Mouse (Mus musculus): ENCODE measurements at regions not wholly inside any gene's neighbourhood (a gene's known extent, or its start where the extent isn't known, plus 50 kb on each side); places are given as distances from the start of the nearest gene placed in this dataset.

DNA sequence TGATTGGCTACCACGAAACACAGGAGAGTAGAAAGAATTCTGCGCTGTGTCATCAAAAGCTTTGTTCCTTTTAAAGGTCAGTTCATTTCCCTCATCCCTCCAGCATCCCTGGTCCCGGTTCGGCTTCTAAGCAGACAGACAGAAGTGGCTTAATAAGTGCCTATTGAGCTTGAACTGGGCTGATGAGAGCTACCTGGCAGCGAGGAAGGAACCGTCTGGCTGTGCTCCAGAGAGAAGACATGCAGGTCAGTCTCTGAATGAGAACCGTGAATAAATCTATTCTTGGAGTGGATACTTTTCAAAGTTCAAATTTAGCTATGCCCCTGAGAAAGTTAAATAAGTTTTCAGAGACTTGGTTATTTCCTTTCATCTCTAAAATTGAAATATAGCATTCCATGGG, 135.0 kb upstream of the Fam78b start:
- Histone ChIP-seq H3K4me3 (ENCODE audit: control insufficient read depth in 1 of 2, insufficient read depth in 1 of 2, low read depth in 1 of 2, low read length in 2 of 2) (no peak overlapping the region), H3K9me3 (ENCODE audit: control insufficient read depth, low read length) (no peaks in the 10 kb centered on the region), H3K36me3 (ENCODE audit: control insufficient read depth, insufficient read depth, low read length) (no peaks in the 10 kb centered on the region), H3K27ac (replicated peaks in 1 of 2; ENCODE audit: control insufficient read depth in 1 of 2, insufficient read depth in 1 of 2, low read depth in 2 of 2, low read length in 2 of 2) (no peak overlapping the region), H3K4me1 (ENCODE audit: control insufficient read depth in 2 of 2, insufficient read depth in 2 of 2, low read length in 2 of 2) (no peaks in the 10 kb centered on the region), H3K4me2 (ENCODE audit: low read length) (no peak overlapping the region), H3K9ac (ENCODE audit: low read length) (no peak overlapping the region), H3K27me3 (ENCODE audit: control insufficient read depth, insufficient read depth, low read length) (no peaks in the 10 kb centered on the region)
- no peak for ATAC-seq (ENCODE audit: insufficient number of reproducible peaks, insufficient read depth, low FRiP score, low read depth)
- WGBS, result 64% methylated on average over 7 of the region's 7 CpGs

DNA sequence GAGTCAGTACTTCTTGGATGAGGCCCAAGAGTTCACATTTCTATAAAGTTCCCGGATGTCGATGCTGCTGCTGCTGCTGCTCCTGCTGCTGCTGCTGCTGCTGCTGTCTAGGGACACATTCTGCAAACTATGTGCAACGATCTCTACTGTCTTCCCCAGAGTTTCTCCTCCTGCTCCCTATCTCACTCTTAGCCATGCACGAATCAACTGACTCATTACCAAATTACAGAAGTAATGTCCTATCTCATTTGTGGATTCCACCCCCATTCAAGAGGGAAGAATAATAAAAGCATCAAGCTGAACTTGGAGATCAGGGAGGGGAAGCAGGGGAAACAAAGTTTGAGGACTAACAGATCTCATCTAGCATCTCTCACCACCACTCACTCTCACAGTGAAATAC, 130.0 kb upstream of the Fam78b start:
- H3K4me1 ChIP-seq (ENCODE audit: control insufficient read depth in 2 of 2, insufficient read depth in 2 of 2, low read length in 2 of 2), result no peaks in the 10 kb centered on the region
- H3K4me2 ChIP-seq (ENCODE audit: low read length), result no peak overlapping the region
- ATAC-seq (ENCODE audit: insufficient number of reproducible peaks, insufficient read depth, low FRiP score, low read depth), result no peak
- H3K27me3 ChIP-seq (ENCODE audit: control insufficient read depth, insufficient read depth, low read length), result no peaks in the 10 kb centered on the region
- no peak overlapping the region for H3K4me3 ChIP-seq (ENCODE audit: control insufficient read depth in 1 of 2, insufficient read depth in 1 of 2, low read depth in 1 of 2, low read length in 2 of 2)
- no peaks in the 10 kb centered on the region for H3K36me3 ChIP-seq (ENCODE audit: control insufficient read depth, insufficient read depth, low read length)
- H3K9ac ChIP-seq (ENCODE audit: low read length), result no peak overlapping the region
- H3K27ac ChIP-seq (replicated peaks in 1 of 2; ENCODE audit: control insufficient read depth in 1 of 2, insufficient read depth in 1 of 2, low read depth in 2 of 2, low read length in 2 of 2), result no peak overlapping the region
- H3K9me3 ChIP-seq (ENCODE audit: control insufficient read depth, low read length), result no peaks in the 10 kb centered on the region
- 54% methylated on average over 4 of the region's 4 CpGs for WGBS

DNA sequence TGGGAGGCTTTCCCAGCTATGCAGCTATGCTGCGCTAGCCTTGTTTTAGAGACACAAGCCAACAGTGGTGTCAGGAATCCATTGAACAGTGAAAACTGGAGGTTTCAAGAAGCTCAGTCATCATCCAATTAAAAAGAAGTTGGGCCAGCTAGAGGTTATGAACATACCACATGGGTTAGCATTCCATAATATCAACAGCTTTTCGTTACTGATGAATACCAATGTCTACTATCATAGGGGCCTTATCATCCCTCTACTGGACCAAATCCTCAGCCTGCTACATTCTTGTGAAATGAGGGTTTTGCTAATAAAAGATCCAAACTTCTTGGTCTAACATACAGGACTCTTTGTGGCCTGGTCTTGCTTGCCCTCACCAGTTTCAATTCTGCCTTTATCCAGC, 124.8 kb upstream of the Fam78b start:
- Histone ChIP-seq H3K27ac (replicated peaks in 1 of 2; ENCODE audit: control insufficient read depth in 1 of 2, insufficient read depth in 1 of 2, low read depth in 2 of 2, low read length in 2 of 2) (no peak overlapping the region), H3K4me1 (ENCODE audit: control insufficient read depth in 2 of 2, insufficient read depth in 2 of 2, low read length in 2 of 2) (no peaks in the 10 kb centered on the region), H3K4me2 (ENCODE audit: low read length) (no peak overlapping the region), H3K9ac (ENCODE audit: low read length) (no peak overlapping the region), H3K27me3 (ENCODE audit: control insufficient read depth, insufficient read depth, low read length) (no peaks in the 10 kb centered on the region), H3K36me3 (ENCODE audit: control insufficient read depth, insufficient read depth, low read length) (no peaks in the 10 kb centered on the region), H3K4me3 (ENCODE audit: control insufficient read depth in 1 of 2, insufficient read depth in 1 of 2, low read depth in 1 of 2, low read length in 2 of 2) (no peak overlapping the region), H3K9me3 (ENCODE audit: control insufficient read depth, low read length) (no peaks in the 10 kb centered on the region)
- 68% methylated on average over 2 of the region's 2 CpGs for WGBS
- ATAC-seq (ENCODE audit: insufficient number of reproducible peaks, insufficient read depth, low FRiP score, low read depth), result no peak

DNA sequence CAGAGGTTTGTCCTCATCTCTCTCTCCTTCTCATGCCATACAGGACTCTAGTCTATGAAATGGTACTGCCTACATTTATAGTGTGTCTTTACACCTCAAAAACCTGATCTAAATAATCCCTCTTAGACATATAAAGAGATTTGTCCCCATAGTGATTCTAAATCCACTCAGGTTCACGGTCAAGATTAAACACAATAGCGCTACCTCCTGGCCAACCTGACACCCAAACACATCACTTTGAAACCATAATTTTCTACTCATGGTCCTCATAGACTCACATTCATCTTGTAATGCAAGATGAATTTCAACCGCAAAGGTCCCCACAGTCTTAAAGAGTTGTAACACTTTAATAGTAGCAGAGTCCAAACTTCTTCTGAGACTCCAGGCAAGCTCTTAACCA, 118.0 kb upstream of the Fam78b start:
- H3K4me3 ChIP-seq (ENCODE audit: control insufficient read depth in 1 of 2, insufficient read depth in 1 of 2, low read depth in 1 of 2, low read length in 2 of 2), result no peak overlapping the region
- no peak overlapping the region for H3K4me2 ChIP-seq (ENCODE audit: low read length)
- ATAC-seq (ENCODE audit: insufficient number of reproducible peaks, insufficient read depth, low FRiP score, low read depth), result no peak
- no peak overlapping the region for H3K27ac ChIP-seq (replicated peaks in 1 of 2; ENCODE audit: control insufficient read depth in 1 of 2, insufficient read depth in 1 of 2, low read depth in 2 of 2, low read length in 2 of 2)
- H3K27me3 ChIP-seq (ENCODE audit: control insufficient read depth, insufficient read depth, low read length), result no peaks in the 10 kb centered on the region
- no peak overlapping the region for H3K9ac ChIP-seq (ENCODE audit: low read length)
- no peaks in the 10 kb centered on the region for H3K4me1 ChIP-seq (ENCODE audit: control insufficient read depth in 2 of 2, insufficient read depth in 2 of 2, low read length in 2 of 2)
- H3K9me3 ChIP-seq (ENCODE audit: control insufficient read depth, low read length), result no peaks in the 10 kb centered on the region
- WGBS, result 86% methylated on average over 3 of the region's 3 CpGs
- no peaks in the 10 kb centered on the region for H3K36me3 ChIP-seq (ENCODE audit: control insufficient read depth, insufficient read depth, low read length)

DNA sequence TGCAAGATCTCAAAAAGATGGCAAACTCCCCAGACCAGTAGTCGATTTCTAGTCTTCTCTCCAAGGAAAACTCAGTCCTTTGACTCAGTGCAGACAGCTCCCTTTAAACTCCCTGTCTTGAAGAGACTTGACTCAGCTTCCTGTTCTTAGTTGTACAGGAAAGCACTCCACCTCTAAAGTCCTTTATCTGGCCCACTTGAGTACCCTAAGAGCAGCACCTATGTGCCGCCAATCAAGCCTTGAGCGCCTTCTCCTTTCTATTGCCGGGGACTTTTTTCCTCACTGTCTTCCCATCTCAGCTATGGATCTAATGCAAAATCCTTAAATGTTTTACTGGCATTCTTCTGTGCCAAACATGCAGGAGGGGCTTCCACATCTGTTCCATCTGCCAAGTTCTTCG, 105.3 kb upstream of the Fam78b start:
- H3K9me3 ChIP-seq (ENCODE audit: control insufficient read depth, low read length), result no peaks in the 10 kb centered on the region
- no peak overlapping the region for H3K4me3 ChIP-seq (ENCODE audit: control insufficient read depth in 1 of 2, insufficient read depth in 1 of 2, low read depth in 1 of 2, low read length in 2 of 2)
- 40% methylated on average over 5 of the region's 5 CpGs for WGBS
- ATAC-seq (ENCODE audit: insufficient number of reproducible peaks, insufficient read depth, low FRiP score, low read depth), result no peak
- H3K36me3 ChIP-seq (ENCODE audit: control insufficient read depth, insufficient read depth, low read length), result no peaks in the 10 kb centered on the region
- H3K27ac ChIP-seq (replicated peaks in 1 of 2; ENCODE audit: control insufficient read depth in 1 of 2, insufficient read depth in 1 of 2, low read depth in 2 of 2, low read length in 2 of 2), result no peak overlapping the region
- no peak overlapping the region for H3K9ac ChIP-seq (ENCODE audit: low read length)
- no peak overlapping the region for H3K4me2 ChIP-seq (ENCODE audit: low read length)
- H3K4me1 ChIP-seq (ENCODE audit: control insufficient read depth in 2 of 2, insufficient read depth in 2 of 2, low read length in 2 of 2), result peaks cover 0 to 2% of the 10 kb centered on the region in 2 experiments; a peak in 1 of 4 replicates
- no peaks in the 10 kb centered on the region for H3K27me3 ChIP-seq (ENCODE audit: control insufficient read depth, insufficient read depth, low read length)

DNA sequence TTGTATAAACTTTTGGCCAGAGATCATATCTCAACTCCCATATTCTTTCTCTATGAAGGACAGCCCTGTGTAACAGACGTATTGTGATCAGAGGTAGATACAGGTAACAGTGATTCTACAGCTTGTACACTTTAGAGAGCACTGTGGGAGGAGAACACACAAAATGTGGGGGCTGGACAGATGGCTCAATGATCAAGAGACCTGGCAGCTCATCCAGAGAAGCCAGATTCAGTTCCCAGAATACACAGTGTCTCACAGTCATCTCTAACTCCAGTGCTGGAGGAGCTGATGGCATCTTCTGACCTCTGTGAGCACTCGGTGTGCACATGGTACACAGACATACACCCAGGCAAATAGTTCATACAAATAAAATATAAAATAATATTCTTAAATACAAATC, 102.5 kb upstream of the Fam78b start:
- WGBS, result 79% methylated on average over 2 of the region's 2 CpGs
- Histone ChIP-seq H3K27ac (replicated peaks in 1 of 2; ENCODE audit: control insufficient read depth in 1 of 2, insufficient read depth in 1 of 2, low read depth in 2 of 2, low read length in 2 of 2) (no peak overlapping the region), H3K36me3 (ENCODE audit: control insufficient read depth, insufficient read depth, low read length) (no peaks in the 10 kb centered on the region), H3K4me1 (ENCODE audit: control insufficient read depth in 2 of 2, insufficient read depth in 2 of 2, low read length in 2 of 2) (peaks cover 0 to 2% of the 10 kb centered on the region in 2 experiments; a peak in 1 of 4 replicates), H3K4me3 (ENCODE audit: control insufficient read depth in 1 of 2, insufficient read depth in 1 of 2, low read depth in 1 of 2, low read length in 2 of 2) (no peak overlapping the region), H3K9ac (ENCODE audit: low read length) (no peak overlapping the region), H3K9me3 (ENCODE audit: control insufficient read depth, low read length) (no peaks in the 10 kb centered on the region), H3K27me3 (ENCODE audit: control insufficient read depth, insufficient read depth, low read length) (no peaks in the 10 kb centered on the region), H3K4me2 (ENCODE audit: low read length) (no peak overlapping the region)
- ATAC-seq (ENCODE audit: insufficient number of reproducible peaks, insufficient read depth, low FRiP score, low read depth), result no peak

DNA sequence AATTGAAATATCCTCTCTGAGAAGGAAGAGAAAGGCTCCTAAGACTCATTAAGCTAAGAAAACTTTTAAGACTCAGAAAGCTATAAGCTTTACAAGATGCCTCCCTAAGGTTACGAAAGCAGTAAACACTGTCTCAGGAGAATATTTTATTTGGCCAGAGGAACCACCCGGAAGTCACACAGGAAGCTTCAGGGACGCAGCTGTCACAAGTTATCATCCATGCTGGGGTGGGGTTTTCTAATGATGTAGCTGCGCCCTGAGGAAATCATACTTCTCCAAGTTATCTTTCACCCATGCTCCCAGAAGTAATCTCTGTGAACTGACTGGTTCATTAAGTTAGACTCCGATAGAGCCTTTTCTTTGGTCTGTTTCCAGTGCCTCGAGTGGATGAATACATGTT, 102.0 kb upstream of the Fam78b start:
- Histone ChIP-seq H3K4me3 (ENCODE audit: control insufficient read depth in 1 of 2, insufficient read depth in 1 of 2, low read depth in 1 of 2, low read length in 2 of 2) (no peak overlapping the region), H3K9me3 (ENCODE audit: control insufficient read depth, low read length) (no peaks in the 10 kb centered on the region), H3K4me1 (ENCODE audit: control insufficient read depth in 2 of 2, insufficient read depth in 2 of 2, low read length in 2 of 2) (peaks cover 0 to 2% of the 10 kb centered on the region in 2 experiments; a peak in 1 of 4 replicates), H3K36me3 (ENCODE audit: control insufficient read depth, insufficient read depth, low read length) (no peaks in the 10 kb centered on the region), H3K4me2 (ENCODE audit: low read length) (no peak overlapping the region), H3K27me3 (ENCODE audit: control insufficient read depth, insufficient read depth, low read length) (no peaks in the 10 kb centered on the region), H3K27ac (replicated peaks in 1 of 2; ENCODE audit: control insufficient read depth in 1 of 2, insufficient read depth in 1 of 2, low read depth in 2 of 2, low read length in 2 of 2) (no peak overlapping the region), H3K9ac (ENCODE audit: low read length) (no peak overlapping the region)
- ATAC-seq (ENCODE audit: insufficient number of reproducible peaks, insufficient read depth, low FRiP score, low read depth), result no peak
- WGBS, result 58% methylated on average over 6 of the region's 6 CpGs

DNA sequence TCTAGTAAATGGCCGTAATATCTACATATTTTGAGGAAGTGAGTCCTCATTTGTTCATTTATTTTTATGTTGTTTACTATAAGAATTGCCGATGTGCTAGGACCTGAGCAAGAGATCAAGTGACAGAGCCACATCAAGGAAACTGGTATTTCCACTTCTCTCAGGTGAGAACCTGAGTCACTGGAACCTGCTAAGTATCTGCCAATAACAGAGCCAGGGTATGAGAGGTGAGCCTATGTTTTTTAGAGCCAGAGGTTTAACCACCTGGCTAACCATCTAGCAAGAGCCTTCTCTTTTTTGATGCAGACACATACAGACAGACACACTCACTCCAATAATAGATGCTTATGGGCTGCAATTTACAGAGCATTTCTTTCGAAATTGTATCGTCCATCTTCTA, 101.2 kb upstream of the Fam78b start:
- 82% methylated on average over 4 of the region's 4 CpGs for WGBS

More for the DNA sequence above, 101.2 kb upstream of the Fam78b start:
- no peaks in the 10 kb centered on the region for H3K9me3 ChIP-seq (ENCODE audit: control insufficient read depth, low read length)
- no peak overlapping the region for H3K4me2 ChIP-seq (ENCODE audit: low read length)
- no peak overlapping the region for H3K27ac ChIP-seq (replicated peaks in 1 of 2; ENCODE audit: control insufficient read depth in 1 of 2, insufficient read depth in 1 of 2, low read depth in 2 of 2, low read length in 2 of 2)
- no peaks in the 10 kb centered on the region for H3K36me3 ChIP-seq (ENCODE audit: control insufficient read depth, insufficient read depth, low read length)
- H3K27me3 ChIP-seq (ENCODE audit: control insufficient read depth, insufficient read depth, low read length), result no peaks in the 10 kb centered on the region
- no peak for ATAC-seq (ENCODE audit: insufficient number of reproducible peaks, insufficient read depth, low FRiP score, low read depth)
- H3K9ac ChIP-seq (ENCODE audit: low read length), result no peak overlapping the region
- no peak overlapping the region for H3K4me3 ChIP-seq (ENCODE audit: control insufficient read depth in 1 of 2, insufficient read depth in 1 of 2, low read depth in 1 of 2, low read length in 2 of 2)
- peaks cover 0 to 2% of the 10 kb centered on the region in 2 experiments; a peak in 1 of 4 replicates for H3K4me1 ChIP-seq (ENCODE audit: control insufficient read depth in 2 of 2, insufficient read depth in 2 of 2, low read length in 2 of 2)
